ENCODE assay signal across 8 mouse cellular contexts in the genomic region with DNA sequence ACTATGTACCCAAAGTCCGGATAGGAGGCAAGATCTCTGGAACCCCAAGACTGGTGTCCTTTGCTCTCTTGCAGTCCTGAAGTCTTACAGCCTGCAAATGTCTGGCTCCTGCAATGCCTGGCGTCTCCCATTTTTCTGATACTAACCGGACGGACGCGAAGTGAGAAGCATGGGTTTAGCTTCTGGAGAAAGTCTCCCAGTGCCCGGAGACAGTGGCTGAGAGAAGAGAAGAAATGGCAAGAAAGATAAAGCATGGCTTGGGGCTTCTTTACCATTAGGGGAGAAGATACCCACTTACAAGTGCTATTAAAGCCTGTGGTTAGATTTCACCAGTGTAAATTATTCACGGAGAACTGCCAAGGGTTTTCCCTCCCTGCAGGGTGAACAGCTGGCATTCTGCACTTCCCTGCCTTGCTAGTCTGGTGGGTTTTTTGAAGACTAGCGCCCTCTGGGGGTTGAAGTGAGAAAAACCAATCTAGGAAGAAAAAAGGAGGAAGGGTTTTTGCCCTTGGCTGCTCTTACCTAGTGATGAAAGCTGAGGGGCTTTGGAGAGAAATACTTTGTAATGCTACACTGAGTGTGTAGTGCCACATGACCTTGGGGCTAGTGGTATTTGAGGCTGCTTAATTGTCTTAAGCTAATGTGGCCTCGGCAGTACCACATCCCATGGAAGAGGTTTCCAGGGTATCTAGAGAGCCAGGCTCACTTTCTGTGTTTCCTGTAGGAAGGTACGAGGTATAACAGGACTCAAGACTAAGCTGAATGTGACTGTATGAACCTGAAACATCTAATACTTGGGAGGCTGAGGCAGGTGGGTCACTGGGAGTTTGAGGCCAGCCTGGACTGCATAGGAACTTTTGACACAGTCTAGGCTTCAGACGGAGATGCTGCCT. TPM values are rescaled to one million over a fixed set of nuclear protein-coding genes. Genes with fewer than 3 reads are reported as not detected.
A peak's percentile ranks its signal among the peaks of the same experiment; 100 is the strongest.
DNase-seq lines count a peak whose midpoint lies in the region; ATAC-seq lines count a peak whose summit lies in the region.

No protein-coding gene starts in this region.

- no peaks in the 10 kb centered on the region for H3K36me3 ChIP-seq in embryonic facial prominence, embryonic 10.5 days (replicated peaks)
- no peaks in the 10 kb centered on the region for H3K36me3 ChIP-seq in limb, embryonic 11.5 days (ENCODE audit: control insufficient read depth, insufficient read depth, low read length)
- no peaks in the 10 kb centered on the region for H3K36me3 ChIP-seq in midbrain, embryonic 16.5 days (ENCODE audit: control insufficient read depth, insufficient read depth, low read length)

- DNase-seq in urinary bladder, adult 18-20 months (ENCODE audit: low spot score in 2 of 2): peak; percentile 41 to 56
- no peak for DNase-seq in urinary bladder, postnatal 10 days (ENCODE audit: low spot score)
- peak; percentile 72 for DNase-seq in embryonic facial prominence, embryonic 10.5 days (ENCODE audit: low spot score)
- peak; percentile 77 for DNase-seq in heart, adult 8-10 months (ENCODE audit: low spot score)
- peak; percentile 74 to 79 for DNase-seq in kidney, adult 8-10 months
- peak; percentile 78 for DNase-seq in limb, embryonic 11.5 days (ENCODE audit: low spot score)
- DNase-seq in spleen, postnatal 14 days (ENCODE audit: low spot score in 2 of 2): peak; percentile 12 to 37

- peak overlapping the region; percentile 27 for H3K4me2 ChIP-seq in limb, embryonic 11.5 days (ENCODE audit: low read depth, severe bottlenecking)
- H3K4me2 ChIP-seq in midbrain, embryonic 16.5 days (ENCODE audit: low read length): peak overlapping the region; percentile 50

- H3K9ac ChIP-seq in limb, embryonic 11.5 days (ENCODE audit: low read length): no peak overlapping the region
- no peak overlapping the region for H3K9ac ChIP-seq in midbrain, embryonic 16.5 days (ENCODE audit: low read depth, low read length)

- no peaks in the 10 kb centered on the region for H3K9me3 ChIP-seq in embryonic facial prominence, embryonic 10.5 days
- no peaks in the 10 kb centered on the region for H3K9me3 ChIP-seq in limb, embryonic 11.5 days (ENCODE audit: control insufficient read depth, low read length)
- H3K9me3 ChIP-seq in midbrain, embryonic 16.5 days (replicated peaks; ENCODE audit: control insufficient read depth, low read length, poor library complexity, severe bottlenecking): no peaks in the 10 kb centered on the region

- peak; percentile 55; the same call in 1 of the 2 replicates for ATAC-seq in limb, embryonic 11.5 days (ENCODE audit: insufficient number of reproducible peaks, low FRiP score, low TSS enrichment, low read depth)
- peak; percentile 94 for ATAC-seq in midbrain, embryonic 16.5 days

- peaks cover 19% of the 10 kb centered on the region for H3K4me1 ChIP-seq in embryonic facial prominence, embryonic 10.5 days
- peaks cover 5% of the 10 kb centered on the region; the same call in 1 of the 2 replicates for H3K4me1 ChIP-seq in limb, embryonic 11.5 days (ENCODE audit: control insufficient read depth, insufficient read depth, low read length)
- peaks cover 4% of the 10 kb centered on the region; the same call in 1 of the 2 replicates for H3K4me1 ChIP-seq in midbrain, embryonic 16.5 days (ENCODE audit: control insufficient read depth, insufficient read depth, low read length)

- 50% methylated on average over 12 of the region's 12 CpGs for WGBS in embryonic facial prominence, embryonic 10.5 days
- 46% methylated on average over 12 of the region's 12 CpGs for WGBS in limb, embryonic 11.5 days
- WGBS in midbrain, embryonic 16.5 days: 40% methylated on average over 12 of the region's 12 CpGs

- no peaks in the 10 kb centered on the region for H3K27me3 ChIP-seq in embryonic facial prominence, embryonic 10.5 days (replicated peaks; ENCODE audit: low read depth, poor library complexity, severe bottlenecking)
- H3K27me3 ChIP-seq in limb, embryonic 11.5 days (ENCODE audit: control insufficient read depth, insufficient read depth, low read length): no peaks in the 10 kb centered on the region
- no peaks in the 10 kb centered on the region for H3K27me3 ChIP-seq in midbrain, embryonic 16.5 days (ENCODE audit: control insufficient read depth, insufficient read depth, low read depth, low read length)

- no peak overlapping the region for H3K27ac ChIP-seq in embryonic facial prominence, embryonic 10.5 days (replicated peaks)
- no peak overlapping the region for H3K27ac ChIP-seq in limb, embryonic 11.5 days (replicated peaks; ENCODE audit: low read depth, low read length)
- H3K27ac ChIP-seq in midbrain, embryonic 16.5 days (ENCODE audit: low read length): no peak overlapping the region

- H3K4me3 ChIP-seq in embryonic facial prominence, embryonic 10.5 days: no peak overlapping the region
- H3K4me3 ChIP-seq in limb, embryonic 11.5 days (ENCODE audit: low read depth, low read length): no peak overlapping the region
- H3K4me3 ChIP-seq in midbrain, embryonic 16.5 days (ENCODE audit: low read depth, low read length): peak overlapping the region; percentile 4; the same call in 1 of the 2 replicates

RNA-seq across cellular contexts. Expression of a gene that starts 40.3 kb away (rescaled TPM):
- polyA plus RNA-seq in embryonic facial prominence, embryonic 10.5 days (2016; fragmentation: Nextera tagmentation; extraction: Ambion mirVana): not detected in 2 replicates
- not detected for total RNA-seq in heart, adult 8-10 months (2022)
- polyA plus RNA-seq in limb, embryonic 11.5 days (2014; fragmentation: Nextera tagmentation; extraction: Ambion mirVana): 0.06 TPM in 1 of 2 replicates, not detected in the other
- polyA plus RNA-seq in midbrain, embryonic 16.5 days (2015; fragmentation: Nextera tagmentation; extraction: Ambion mirVana): not detected in 2 replicates
